Mouse (Mus musculus): ENCODE results near the gene Crygc.

DNA sequence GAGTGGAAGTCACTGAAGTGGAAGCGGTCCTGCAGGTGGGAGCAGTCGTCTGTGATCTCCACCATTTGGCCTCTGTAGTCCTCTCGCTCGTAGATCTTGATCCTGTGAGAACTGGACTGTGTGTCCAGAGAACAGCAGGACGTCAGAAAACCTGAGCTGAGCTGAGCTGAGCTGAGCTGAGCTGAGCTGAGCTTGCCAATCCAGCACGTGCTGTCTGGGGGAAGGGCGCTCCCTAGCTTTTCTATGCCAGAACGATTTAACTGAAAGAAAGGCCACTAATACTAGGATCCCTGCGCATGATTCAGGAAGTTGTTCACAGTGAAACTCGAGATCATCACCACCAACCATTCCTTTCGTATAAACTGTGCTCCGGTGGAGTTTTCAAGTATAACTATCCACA is 24.7 kb downstream of the Crygc start:
- no peak for TF ChIP-seq CTCF (IDR thresholded peaks at IDR 0.05; ENCODE audit: low read depth, low read length)
- TF ChIP-seq GATA1 (IDR thresholded peaks at IDR 0.05; ENCODE audit: borderline replicate concordance, low read length) = no peak
- TF ChIP-seq TAL1 (conservative IDR thresholded peaks at IDR 0.05; ENCODE audit: low read depth, low read length) = no peak
- no peak for TF ChIP-seq POLR2AphosphoS5 (IDR thresholded peaks at IDR 0.05; ENCODE audit: insufficient replicate concordance, low read depth, low read length)

Data from G1E (cell line).